Mouse (Mus musculus): ENCODE measurements around the gene Fam172a. TPM values are rescaled to one million over a fixed set of nuclear protein-coding genes. Genes with fewer than 3 reads are reported as not detected.

Gene Fam172a
- total RNA-seq, 2 experiments from 2014 or later = 34.7 to 38.2 TPM

- no peak for DNase-seq
Measured at GRCm38 (mm10) chr13:78181071-78181929, 479.5 kb downstream of the Fam172a start.

GRCm38 (mm10) chr13:78181930-78182558 lies 480.2 kb downstream of the Fam172a start:
- no peak for DNase-seq

GRCm38 (mm10) chr13:78183004-78183403 lies 481.2 kb downstream of the Fam172a start:
- no peak for DNase-seq

- no peak for DNase-seq
Measured at GRCm38 (mm10) chr13:78183986-78184385, 482.2 kb downstream of the Fam172a start.

GRCm38 (mm10) chr13:78184786-78185466 lies 483.1 kb downstream of the Fam172a start:
- no peak for DNase-seq

- DNase-seq = no peak
Measured at GRCm38 (mm10) chr13:78186340-78186946, 484.6 kb downstream of the Fam172a start.

GRCm38 (mm10) chr13:78187833-78188232 lies 486.0 kb downstream of the Fam172a start:
- peak in 1 of 2 experiments; percentile 0 for DNase-seq

GRCm38 (mm10) chr13:78189586-78189985 lies 487.8 kb downstream of the Fam172a start:
- no peak for DNase-seq

GRCm38 (mm10) chr13:78193211-78193610 lies 491.4 kb downstream of the Fam172a start:
- no peak for DNase-seq

- DNase-seq = no peak
Measured at GRCm38 (mm10) chr13:78194135-78194849, 492.5 kb downstream of the Fam172a start.

GRCm38 (mm10) chr13:78194850-78195600 lies 493.2 kb downstream of the Fam172a start:
- no peak for DNase-seq

GRCm38 (mm10) chr13:78195601-78196115 lies 493.8 kb downstream of the Fam172a start:
- DNase-seq = no peak

- DNase-seq = no peak
Measured at GRCm38 (mm10) chr13:78196236-78196796, 494.5 kb downstream of the Fam172a start.

GRCm38 (mm10) chr13:78197286-78197818 lies 495.5 kb downstream of the Fam172a start:
- DNase-seq = no peak

GRCm38 (mm10) chr13:78197819-78198390 lies 496.1 kb downstream of the Fam172a start:
- DNase-seq = peak in 1 of 2 experiments; percentile 41

GRCm38 (mm10) chr13:78198391-78198870 lies 496.6 kb downstream of the Fam172a start:
- DNase-seq = peak in 1 of 2 experiments; percentile 23

- peak in 1 of 2 experiments; percentile 68 for DNase-seq
Measured at GRCm38 (mm10) chr13:78198871-78199641, 497.2 kb downstream of the Fam172a start.

- no peak for DNase-seq
Measured at GRCm38 (mm10) chr13:78199642-78200160, 497.9 kb downstream of the Fam172a start, which contains the start of gene Nr2f1. Nr2f1 (minus strand) TSS chr13:78199757.

GRCm38 (mm10) chr13:78200407-78200806 lies 498.6 kb downstream of the Fam172a start:
- peak in 1 of 2 experiments; percentile 40 for DNase-seq

All from layer of hippocampus, postnatal 36 days (tissue).